Mouse (Mus musculus) kidney, adult 2 months (tissue): ENCODE data around the gene Ndufa10. TPM values are rescaled to one million over a fixed set of nuclear protein-coding genes. Genes with fewer than 3 reads are reported as not detected.
A peak's percentile ranks its signal among the peaks of the same experiment; 100 is the strongest.

Experiments used
- DNase-seq: peaks from one replicate; pipeline ENCODE4 v3.0.0; 2021
- H3K27ac ChIP-seq: fragments of 200-500 bp; 2 replicates; pipeline ENCODE4 v1.5.1; 2012; ENCODE audit warnings: low read depth, low read length, control low read depth, inconsistent platforms; ENCODE audit not compliant: insufficient read depth
- H3K27me3 ChIP-seq: fragments of 200-500 bp; replicated peaks from 2 replicates; pipeline ENCODE4 v1.6.1; 2012; ENCODE audit warnings: mild to moderate bottlenecking, moderate library complexity, low read length, inconsistent platforms; ENCODE audit not compliant: control insufficient read depth, insufficient read depth
- H3K36me3 ChIP-seq: fragments of 200-500 bp; 2 replicates; pipeline ENCODE4 v1.6.1; 2012; ENCODE audit warnings: mild to moderate bottlenecking, moderate library complexity, low read length, inconsistent platforms; ENCODE audit not compliant: control insufficient read depth, insufficient read depth
- H3K4me1 ChIP-seq: fragments of 200-500 bp; 2 replicates; pipeline ENCODE4 v1.6.1; 2011; ENCODE audit warnings: low read length; ENCODE audit not compliant: control insufficient read depth, insufficient read depth
- H3K4me3 ChIP-seq: fragments of 200-500 bp; 2 replicates; pipeline ENCODE4 v1.5.1; 2011; ENCODE audit warnings: mild to moderate bottlenecking, low read depth, low read length, control low read depth; ENCODE audit not compliant: insufficient read depth
- CTCF ChIP-seq: fragments of 200-500 bp; conservative IDR thresholded peaks from 2 replicates; pipeline ENCODE4 v1.5.1; 2011; ENCODE audit warnings: low read depth, mild to moderate bottlenecking, control low read depth, low read length, moderate library complexity, mixed read lengths; ENCODE audit not compliant: insufficient read depth, insufficient read length
- POLR2A ChIP-seq: fragments of 200-500 bp; IDR thresholded peaks from one replicate; pipeline ENCODE4 v1.6.1; 2011; ENCODE audit warnings: low read depth, low read length, control low read depth
- WGBS: fragments of 180-500 bp; shearing (Covaris S2); methylation state at CpG from one replicate; pipeline ENCODE4 v1.1.7; 2018; 5-methylcytosine and 5-hydroxymethylcytosine counted together
- polyA plus RNA-seq: library from polyadenylated mRNA; depleted of rRNA; stranded (reverse); fragments of >200 nt; gene quantifications from 2 replicates; pipeline ENCODE4 v1.2.3, GENCODE M21; 2012

The Ndufa10 gene
- polyA plus RNA-seq, 1 experiment: 288 TPM

DNA sequence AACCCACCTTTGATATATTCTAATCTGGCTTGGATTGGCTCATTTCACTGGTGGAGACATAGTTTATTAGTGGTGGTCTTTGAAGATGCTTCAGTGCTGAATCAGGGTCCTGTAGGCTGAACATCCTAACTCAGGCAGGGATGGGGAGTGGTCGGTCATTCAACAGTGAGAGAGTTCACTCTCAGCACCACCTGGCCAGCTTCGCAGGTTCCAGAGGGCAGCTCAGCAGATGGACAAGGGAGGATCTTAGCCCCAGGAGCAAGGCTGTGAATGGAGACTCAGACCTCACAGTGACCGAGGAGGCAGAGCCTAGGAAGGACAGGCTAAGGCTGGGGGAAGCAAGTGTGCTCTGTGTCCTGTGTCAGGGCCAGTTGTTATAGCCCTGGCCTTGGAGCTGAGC, 42.2 kb downstream of the Ndufa10 start:
- DNase-seq: no peak
- TF ChIP-seq POLR2A (no peak), CTCF (no peak)
- H3K36me3 ChIP-seq: no peaks in the 10 kb centered on the region
- 72% methylated on average over 3 of the region's 3 CpGs for WGBS
- H3K4me3 ChIP-seq: no peak overlapping the region
- no peaks in the 10 kb centered on the region for H3K4me1 ChIP-seq
- no peak overlapping the region for H3K27ac ChIP-seq
- no peaks in the 10 kb centered on the region for H3K27me3 ChIP-seq

DNA sequence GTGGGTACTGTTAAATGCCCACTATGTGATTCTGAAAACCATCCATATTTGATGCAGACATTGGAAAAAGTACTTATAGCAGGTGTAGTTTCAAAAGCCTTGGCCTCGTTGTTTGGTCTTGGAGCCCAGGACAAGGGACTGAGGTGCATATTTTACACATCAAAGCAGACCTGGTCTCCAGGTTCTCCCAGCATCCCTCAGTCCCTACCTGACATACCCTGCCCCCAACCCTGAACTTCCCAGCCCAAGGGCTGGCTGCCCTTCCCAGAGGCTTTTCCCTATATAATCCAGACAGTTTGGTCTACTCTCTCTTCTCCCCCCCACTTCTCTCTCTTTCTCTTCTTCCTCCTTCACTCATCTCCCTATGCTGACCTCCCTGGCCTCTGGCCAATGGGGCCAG, 42.7 kb downstream of the Ndufa10 start:
- no peak overlapping the region for H3K4me3 ChIP-seq
- WGBS: 91% methylated on average over 1 of the region's 1 CpGs

DNA sequence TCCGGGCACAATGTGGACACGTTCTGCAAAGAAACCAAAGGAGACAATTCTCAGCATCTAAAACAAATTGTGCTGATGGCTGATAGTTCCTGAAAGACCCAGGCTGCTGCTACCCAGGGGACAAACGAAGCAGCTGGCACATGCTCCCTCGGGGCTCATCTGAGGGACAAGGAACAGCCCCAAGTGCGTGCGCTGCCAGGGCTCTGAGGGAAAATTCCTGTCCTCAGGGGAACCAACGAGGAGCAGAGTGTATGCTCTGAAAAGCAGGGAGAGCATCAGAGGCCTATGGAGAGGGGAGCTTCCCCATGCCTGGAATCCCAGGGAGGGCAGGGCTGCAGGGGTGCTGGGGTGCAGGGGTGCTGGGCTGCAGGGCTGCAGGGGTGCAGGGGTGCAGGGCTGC, 48.9 kb downstream of the Ndufa10 start:
- DNase-seq: no peak
- Histone ChIP-seq H3K27me3 (no peaks in the 10 kb centered on the region), H3K27ac (no peak overlapping the region), H3K4me1 (no peaks in the 10 kb centered on the region), H3K36me3 (no peaks in the 10 kb centered on the region), H3K4me3 (no peak overlapping the region)
- WGBS: 70% methylated on average over 7 of the region's 7 CpGs
- no peak for TF ChIP-seq POLR2A
- TF ChIP-seq CTCF: no peak

More for the DNA sequence above, 42.7 kb downstream of the Ndufa10 start:
- Histone ChIP-seq H3K36me3 (no peaks in the 10 kb centered on the region), H3K4me1 (no peaks in the 10 kb centered on the region), H3K27me3 (no peaks in the 10 kb centered on the region), H3K27ac (no peak overlapping the region)
- no peak for DNase-seq
- TF ChIP-seq CTCF (no peak), POLR2A (no peak)

DNA sequence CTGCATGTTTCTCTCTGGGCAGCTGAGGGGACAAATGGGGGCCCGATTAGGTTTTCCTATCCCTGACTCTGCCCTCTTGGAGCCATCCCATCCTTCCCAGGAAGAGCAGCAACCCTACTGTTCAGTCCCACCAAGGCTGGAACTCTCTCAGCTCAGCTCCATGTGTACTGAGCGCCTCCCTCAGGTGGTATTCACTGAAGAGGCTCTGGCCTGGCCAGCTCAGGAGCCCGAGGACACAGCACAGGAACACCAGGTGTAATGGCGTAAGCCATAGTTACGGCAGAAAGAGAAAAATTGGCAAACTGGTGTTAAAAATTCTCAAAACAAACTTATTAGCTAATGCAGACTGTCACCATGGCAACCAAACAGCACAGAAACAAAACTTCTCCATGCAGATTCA, 68.5 kb downstream of the Ndufa10 start:
- no peaks in the 10 kb centered on the region for H3K4me1 ChIP-seq
- no peak overlapping the region for H3K27ac ChIP-seq
- H3K4me3 ChIP-seq: no peak overlapping the region
- 80% methylated on average over 5 of the region's 5 CpGs for WGBS
- no peaks in the 10 kb centered on the region for H3K27me3 ChIP-seq
- no peaks in the 10 kb centered on the region for H3K36me3 ChIP-seq
- TF ChIP-seq CTCF: no peak
- TF ChIP-seq POLR2A: no peak
- DNase-seq: no peak

DNA sequence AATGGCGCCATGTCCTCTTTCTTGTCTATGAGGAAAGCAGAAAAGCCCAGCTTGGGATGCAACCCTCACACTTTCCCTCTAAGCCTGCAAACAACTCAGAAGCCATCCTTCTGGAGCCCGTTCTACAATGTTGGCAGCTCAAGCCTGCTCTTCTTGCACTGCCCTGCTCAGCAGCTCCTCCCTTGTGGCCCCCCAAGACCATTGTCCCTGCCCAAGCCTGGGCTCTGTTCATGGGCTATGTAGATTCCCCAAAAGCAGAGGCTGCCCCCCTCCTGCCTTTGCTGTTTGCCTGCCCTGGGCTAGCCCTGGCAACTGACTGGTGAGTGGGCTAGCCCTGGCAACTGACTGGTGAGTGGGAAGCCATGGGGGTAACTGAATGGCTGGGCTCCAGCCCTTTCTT, 73.1 kb downstream of the Ndufa10 start:
- TF ChIP-seq CTCF: no peak
- TF ChIP-seq POLR2A: no peak
- WGBS: 86% methylated on average over 2 of the region's 2 CpGs
- no peak overlapping the region for H3K4me3 ChIP-seq
- no peaks in the 10 kb centered on the region for H3K27me3 ChIP-seq
- no peak overlapping the region for H3K27ac ChIP-seq
- no peaks in the 10 kb centered on the region for H3K4me1 ChIP-seq
- no peak for DNase-seq
- no peaks in the 10 kb centered on the region for H3K36me3 ChIP-seq

DNA sequence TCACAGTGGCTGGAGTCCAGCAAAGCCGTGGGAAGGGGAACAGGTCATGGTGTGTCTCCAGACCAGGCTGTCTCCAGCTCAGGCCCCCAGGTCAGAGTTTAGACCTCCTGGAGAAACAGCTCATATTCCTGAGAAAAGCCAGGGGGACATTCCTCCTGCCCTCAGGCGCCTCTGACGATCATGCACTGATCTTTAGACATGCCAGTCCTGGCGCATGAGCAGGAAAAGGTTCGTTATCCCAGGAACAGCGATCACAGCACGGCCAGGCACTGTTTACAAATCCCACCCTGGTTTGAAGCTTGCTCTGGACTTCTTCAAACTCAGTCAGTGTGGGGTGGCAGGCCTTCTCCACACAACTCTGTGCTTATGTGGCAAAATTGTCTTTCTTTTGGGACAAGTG, 75.1 kb downstream of the Ndufa10 start:
- DNase-seq: no peak
- no peaks in the 10 kb centered on the region for H3K27me3 ChIP-seq
- H3K27ac ChIP-seq: no peak overlapping the region
- WGBS: 43% methylated on average over 7 of the region's 7 CpGs
- H3K4me3 ChIP-seq: no peak overlapping the region
- TF ChIP-seq POLR2A: no peak
- no peak for TF ChIP-seq CTCF
- H3K4me1 ChIP-seq: no peaks in the 10 kb centered on the region
- H3K36me3 ChIP-seq: no peaks in the 10 kb centered on the region

DNA sequence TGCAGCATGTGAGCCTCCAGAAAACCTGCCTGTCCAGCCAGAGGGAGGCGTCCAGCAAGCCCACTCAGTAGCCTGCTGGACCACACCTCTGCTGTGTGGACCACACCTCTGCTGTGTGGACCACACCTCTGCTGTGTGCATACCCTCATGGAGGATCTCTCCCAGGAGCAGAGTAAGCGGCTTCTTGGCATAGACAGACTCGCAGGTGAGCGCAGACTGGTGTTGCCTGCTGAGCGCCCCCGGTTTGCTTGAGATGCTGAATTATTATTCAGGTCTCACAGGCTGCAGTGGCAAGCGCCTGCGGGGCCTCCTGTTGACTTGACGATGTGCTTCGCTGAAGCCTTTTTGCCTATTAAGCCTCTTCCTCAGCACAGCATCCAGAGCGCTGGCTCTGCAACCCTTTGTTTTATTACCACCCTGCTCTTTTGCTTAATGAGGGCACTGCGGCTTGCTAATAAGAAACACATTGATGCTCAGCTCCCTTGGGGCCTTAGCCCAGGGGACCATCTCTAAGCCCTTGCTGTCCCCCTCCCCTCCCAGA, 76.1 kb downstream of the Ndufa10 start:
- Histone ChIP-seq H3K4me1 (no peaks in the 10 kb centered on the region), H3K27me3 (no peaks in the 10 kb centered on the region), H3K4me3 (no peak overlapping the region), H3K36me3 (no peaks in the 10 kb centered on the region), H3K27ac (no peak overlapping the region)
- peak; percentile 1 for DNase-seq
- TF ChIP-seq CTCF (no peak), POLR2A (no peak)
- WGBS: 38% methylated on average over 12 of the region's 12 CpGs
